Mouse (Mus musculus): ENCODE results near the gene Foxn3.

DNA sequence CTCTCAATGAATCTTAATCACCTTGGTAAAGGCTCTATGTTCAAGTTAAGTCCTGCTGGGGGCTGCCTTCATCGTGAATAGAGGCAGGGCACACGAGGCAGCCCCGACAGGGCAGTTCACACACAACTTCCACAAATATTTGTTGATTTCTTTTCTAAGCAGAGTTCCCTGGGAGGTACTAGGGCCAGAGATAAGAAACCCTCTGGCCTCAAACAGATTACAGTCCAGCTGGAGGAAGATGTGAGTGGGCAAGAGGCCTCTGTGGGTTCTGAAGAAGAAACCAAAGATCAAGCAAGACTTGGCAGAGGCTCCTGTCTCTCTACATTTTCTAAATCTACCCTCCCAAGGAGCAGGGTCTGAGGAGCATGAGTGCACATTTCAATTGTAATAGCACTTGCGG lies 283.1 kb downstream of the Foxn3 start:
- TF ChIP-seq POLR2A (IDR thresholded peaks at IDR 0.05; ENCODE audit: insufficient read depth, low read depth, low read length) (no peak), CTCF (IDR thresholded peaks at IDR 0.05; ENCODE audit: insufficient read depth, low read depth, low read length) (no peak)

Measured in olfactory bulb, adult 2 months (tissue).